Mouse (Mus musculus): ENCODE data around the gene Zfp143.
A peak's percentile ranks its signal among the peaks of the same experiment; 100 is the strongest.
"Not testable (repeated sequence)": the region's sequence is repeated elsewhere in the genome, so short reads cannot be mapped to it uniquely, and the experiment has no call there.

Gene Zfp143

GRCm38 (mm10) chr7:110091670-110092069 lies 30.7 kb downstream of the Zfp143 start:
- DNase-seq (ENCODE audit: low read depth, low spot score) = peak; percentile 11

GRCm38 (mm10) chr7:110096332-110096731 lies 35.3 kb downstream of the Zfp143 start:
- no peak for DNase-seq (ENCODE audit: low read depth, low spot score)

GRCm38 (mm10) chr7:110097106-110097793 lies 36.2 kb downstream of the Zfp143 start:
- DNase-seq (ENCODE audit: low read depth, low spot score) = no peak

GRCm38 (mm10) chr7:110100854-110101253 lies 39.8 kb downstream of the Zfp143 start:
- no peak for DNase-seq (ENCODE audit: low read depth, low spot score)

GRCm38 (mm10) chr7:110101266-110101665 lies 40.2 kb downstream of the Zfp143 start:
- DNase-seq (ENCODE audit: low read depth, low spot score) = no peak

- no peak for DNase-seq (ENCODE audit: low read depth, low spot score)
These were observed 44.0 kb downstream of the Zfp143 start for GRCm38 (mm10) chr7:110105041-110105440.

- no peak for DNase-seq (ENCODE audit: low read depth, low spot score)
These were observed 45.6 kb downstream of the Zfp143 start for GRCm38 (mm10) chr7:110106633-110107032.

- not testable (repeated sequence) for DNase-seq (ENCODE audit: low read depth, low spot score)
These were observed 47.5 kb downstream of the Zfp143 start for GRCm38 (mm10) chr7:110108524-110108923.

- peak; percentile 80 for DNase-seq (ENCODE audit: low read depth, low spot score)
These were observed 48.1 kb downstream of the Zfp143 start for GRCm38 (mm10) chr7:110108967-110109610.

- DNase-seq (ENCODE audit: low read depth, low spot score) = peak; percentile 10
These were observed 49.1 kb downstream of the Zfp143 start for GRCm38 (mm10) chr7:110110061-110110656.

GRCm38 (mm10) chr7:110114699-110115098 lies 53.7 kb downstream of the Zfp143 start:
- DNase-seq (ENCODE audit: low read depth, low spot score) = no peak

- no peak for DNase-seq (ENCODE audit: low read depth, low spot score)
These were observed 55.8 kb downstream of the Zfp143 start for GRCm38 (mm10) chr7:110116731-110117291.

- no peak for DNase-seq (ENCODE audit: low read depth, low spot score)
These were observed 57.4 kb downstream of the Zfp143 start for GRCm38 (mm10) chr7:110118448-110118847.

- peak; percentile 27 for DNase-seq (ENCODE audit: low read depth, low spot score)
These were observed 59.3 kb downstream of the Zfp143 start for GRCm38 (mm10) chr7:110120157-110120784.

GRCm38 (mm10) chr7:110121162-110121515 lies 60.1 kb downstream of the Zfp143 start:
- no peak for DNase-seq (ENCODE audit: low read depth, low spot score)

GRCm38 (mm10) chr7:110121516-110122288 lies 60.7 kb downstream of the Zfp143 start, which contains the start of gene Wee1:
TSS of gene Wee1 (plus strand) at chr7:110122046.
- DNase-seq (ENCODE audit: low read depth, low spot score) = peak; percentile 98

GRCm38 (mm10) chr7:110122289-110122564 lies 61.2 kb downstream of the Zfp143 start:
- no peak for DNase-seq (ENCODE audit: low read depth, low spot score)

GRCm38 (mm10) chr7:110122565-110123422 lies 61.8 kb downstream of the Zfp143 start:
- peak; percentile 82 for DNase-seq (ENCODE audit: low read depth, low spot score)

- peak; percentile 54 for DNase-seq (ENCODE audit: low read depth, low spot score)
These were observed 63.0 kb downstream of the Zfp143 start for GRCm38 (mm10) chr7:110123844-110124555.

- DNase-seq (ENCODE audit: low read depth, low spot score) = no peak
These were observed 67.5 kb downstream of the Zfp143 start for GRCm38 (mm10) chr7:110128566-110128965.
